Mouse (Mus musculus) granulocyte monocyte progenitor cell, adult 5-6 weeks (primary cell): ENCODE data around the gene Ctnnbl1. TPM values are rescaled to one million over a fixed set of nuclear protein-coding genes. Genes with fewer than 3 reads are reported as not detected.
A peak's percentile ranks its signal among the peaks of the same experiment; 100 is the strongest.

Experiments used
- ATAC-seq: replicated peaks from 2 replicates; pipeline ENCODE4 v1.8.0; 2016; ENCODE audit warnings: mild to moderate bottlenecking, moderate TSS enrichment, inconsistent platforms; ENCODE audit not compliant: poor library complexity, severe bottlenecking
- total RNA-seq, 2 experiments: library from RNA; stranded (forward) in 1 of 2; stranded (reverse) in 1 of 2; fragments of 200-712, 200-1000 nt in 1 of 2; fragments of >200 nt in 1 of 2; fragmentation: Nextera tagmentation in 1 of 2; gene quantifications; 2 replicates each; pipeline ENCODE4 v1.2.3; 2014 to 2017

Gene Ctnnbl1
- total RNA-seq, 2 experiments from 2014 or later = 33.9 to 60.9 TPM

- peak; percentile 52 for ATAC-seq
Observed at GRCm38 (mm10) chr2:157814116-157814964, 77.1 kb downstream of the Ctnnbl1 start.

- no peak for ATAC-seq
Observed at GRCm38 (mm10) chr2:157814965-157815283, 77.7 kb downstream of the Ctnnbl1 start.

DNA sequence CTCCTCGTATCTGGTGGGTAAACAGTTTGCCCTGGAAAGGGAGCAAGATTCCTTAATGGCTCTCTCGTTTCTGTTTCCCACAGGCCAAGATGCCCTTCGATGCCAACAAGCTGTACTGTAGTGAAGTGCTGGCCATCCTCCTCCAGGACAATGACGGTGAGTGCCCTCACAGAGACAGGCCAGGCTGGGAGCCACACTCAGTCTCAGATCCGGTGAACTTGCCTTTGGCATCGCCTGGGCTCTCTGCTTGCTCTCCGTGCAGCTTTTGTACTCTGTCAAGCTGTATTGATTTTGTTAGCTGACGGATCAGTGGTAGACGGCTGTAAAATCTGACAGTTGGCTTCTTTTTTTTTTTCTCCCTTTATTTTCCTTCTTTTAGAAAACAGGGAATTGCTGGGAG is 80.5 kb downstream of the Ctnnbl1 start:
- no peak for ATAC-seq

DNA sequence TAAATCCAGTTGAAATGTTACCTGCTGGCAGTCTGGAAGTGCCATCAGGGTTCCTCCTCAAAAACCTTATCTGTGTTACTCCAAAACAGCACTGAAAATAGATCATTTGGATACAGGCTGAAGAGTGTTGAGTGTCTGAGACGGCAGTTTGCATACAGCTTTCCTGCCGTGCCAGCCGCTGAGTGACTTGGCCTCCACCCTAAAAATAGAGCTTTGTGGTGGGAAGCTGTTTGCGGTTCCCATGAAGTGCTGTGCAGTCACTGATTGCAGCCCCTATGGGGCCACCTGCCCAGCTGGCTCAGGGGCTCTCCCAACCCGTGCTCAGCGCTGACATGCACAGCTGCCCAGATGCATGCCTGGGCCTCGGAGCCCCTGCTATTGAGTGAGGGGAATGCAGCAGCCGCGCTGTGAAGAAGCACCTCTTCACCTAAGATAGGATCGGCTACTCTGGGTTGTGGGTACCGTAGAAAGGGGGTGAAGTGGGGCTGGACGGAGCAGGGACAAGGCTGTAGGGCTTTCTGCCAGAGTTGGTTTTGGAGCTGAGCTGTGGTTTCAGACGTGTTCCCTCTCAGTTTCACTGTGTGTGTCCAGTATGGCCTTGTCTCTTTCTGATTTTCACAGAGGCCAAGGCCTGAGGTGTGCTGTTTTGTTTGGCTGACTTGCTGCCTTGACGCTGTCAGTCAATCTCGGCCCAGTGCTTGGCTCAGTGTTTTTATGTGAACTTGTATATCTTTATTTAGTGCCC is 81.5 kb downstream of the Ctnnbl1 start:
- peak; percentile 88 for ATAC-seq

DNA sequence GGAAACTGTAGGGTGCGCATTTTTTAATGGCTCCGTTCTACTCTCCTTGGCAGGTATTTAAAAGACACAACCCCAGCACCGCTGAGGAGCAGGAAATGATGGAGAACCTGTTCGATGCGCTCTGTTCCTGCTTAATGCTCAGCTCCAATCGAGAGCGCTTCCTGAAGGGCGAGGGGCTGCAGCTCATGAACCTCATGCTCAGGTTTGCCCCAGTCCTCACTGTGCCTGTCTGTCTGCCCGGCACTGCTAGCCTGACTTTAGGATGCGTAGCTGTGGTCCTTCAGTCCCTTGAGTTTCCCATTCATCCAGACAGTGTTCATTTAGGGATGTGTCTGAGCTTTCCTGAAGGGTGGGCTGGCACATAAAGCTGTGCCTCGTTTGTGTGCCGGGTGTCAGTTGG is 82.2 kb downstream of the Ctnnbl1 start:
- ATAC-seq = no peak

DNA sequence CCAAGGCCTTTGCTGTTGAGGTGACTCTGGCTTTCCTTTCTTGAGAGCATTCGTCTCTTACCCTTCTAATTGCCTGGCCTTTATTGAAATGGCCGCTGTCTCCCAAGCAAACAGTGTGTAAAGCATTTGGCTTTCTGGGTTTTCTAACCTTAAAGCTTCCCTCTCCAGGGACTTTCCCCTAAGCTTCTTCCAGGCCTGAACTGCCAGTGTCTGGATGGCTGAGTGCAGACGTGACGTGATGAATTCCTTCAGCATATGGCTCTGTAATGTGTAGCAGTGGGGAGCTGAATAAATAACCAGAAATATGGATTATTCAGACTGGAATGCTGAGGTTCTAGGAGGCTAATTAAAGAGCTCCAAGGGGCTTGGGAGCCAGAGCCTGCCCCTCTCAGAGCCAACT is 84.1 kb downstream of the Ctnnbl1 start:
- ATAC-seq = no peak

DNA sequence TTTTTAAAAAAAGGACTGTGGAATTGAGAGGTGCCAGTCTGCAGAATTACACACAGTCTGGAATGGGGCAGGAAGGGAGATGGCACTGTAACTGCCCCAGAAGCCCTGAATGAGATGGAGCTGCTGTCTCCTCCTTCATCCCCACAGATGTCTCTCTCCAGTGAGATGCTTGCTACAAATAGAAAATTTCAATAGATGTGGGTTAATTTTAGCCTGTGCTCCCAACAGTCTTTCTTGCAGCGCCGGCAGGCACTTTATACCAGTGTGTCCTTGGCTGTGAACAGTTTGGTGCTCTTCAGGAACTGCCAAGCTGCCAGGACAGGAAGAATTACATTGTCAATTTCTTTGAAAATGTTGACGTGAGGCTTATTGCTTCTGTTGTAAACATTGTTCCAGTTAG is 86.3 kb downstream of the Ctnnbl1 start:
- no peak for ATAC-seq

DNA sequence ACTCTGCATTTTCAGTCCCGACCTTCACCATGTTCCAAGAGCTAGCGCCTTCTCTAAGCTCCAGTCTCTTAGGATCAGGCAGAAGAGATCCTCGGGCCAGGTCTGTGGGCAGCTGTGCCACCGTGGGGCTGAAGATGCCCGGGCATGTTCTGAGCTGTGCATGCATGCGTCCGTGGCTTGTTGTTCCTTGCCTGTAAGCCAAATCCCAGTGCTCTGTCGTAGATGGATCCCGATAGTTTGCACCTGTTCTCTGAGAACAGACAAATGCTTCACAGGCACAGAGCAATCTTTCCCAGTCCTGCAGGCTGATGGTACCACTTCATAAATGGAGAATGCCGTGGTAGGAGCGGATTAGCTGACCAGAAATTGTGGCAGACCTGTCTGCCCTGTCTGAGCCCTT is 87.0 kb downstream of the Ctnnbl1 start:
- no peak for ATAC-seq

DNA sequence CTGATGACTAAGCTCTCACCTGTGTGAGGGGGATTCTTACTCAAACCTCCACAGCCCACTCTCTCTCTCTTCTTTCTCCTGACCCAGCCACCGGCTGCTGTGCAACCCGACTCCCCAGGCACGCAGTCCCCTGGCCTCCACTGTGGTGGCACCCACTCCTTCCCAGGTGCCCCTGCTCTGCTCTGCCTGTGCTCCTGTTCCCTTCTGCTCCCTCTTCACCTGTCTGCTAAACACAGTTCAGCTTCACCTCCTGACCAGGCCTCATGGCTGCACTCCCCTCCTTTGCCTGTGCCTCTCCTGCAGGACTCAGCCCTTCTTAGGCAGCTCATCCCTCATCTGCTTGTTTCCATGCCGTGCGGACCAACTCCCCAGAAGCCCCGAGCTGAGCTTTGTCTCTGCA is 92.9 kb downstream of the Ctnnbl1 start:
- no peak for ATAC-seq

GRCm38 (mm10) chr2:157830620-157831354 is 93.6 kb downstream of the Ctnnbl1 start:
- no peak for ATAC-seq

- no peak for ATAC-seq
Observed at GRCm38 (mm10) chr2:157837050-157837449, 99.8 kb downstream of the Ctnnbl1 start.

DNA sequence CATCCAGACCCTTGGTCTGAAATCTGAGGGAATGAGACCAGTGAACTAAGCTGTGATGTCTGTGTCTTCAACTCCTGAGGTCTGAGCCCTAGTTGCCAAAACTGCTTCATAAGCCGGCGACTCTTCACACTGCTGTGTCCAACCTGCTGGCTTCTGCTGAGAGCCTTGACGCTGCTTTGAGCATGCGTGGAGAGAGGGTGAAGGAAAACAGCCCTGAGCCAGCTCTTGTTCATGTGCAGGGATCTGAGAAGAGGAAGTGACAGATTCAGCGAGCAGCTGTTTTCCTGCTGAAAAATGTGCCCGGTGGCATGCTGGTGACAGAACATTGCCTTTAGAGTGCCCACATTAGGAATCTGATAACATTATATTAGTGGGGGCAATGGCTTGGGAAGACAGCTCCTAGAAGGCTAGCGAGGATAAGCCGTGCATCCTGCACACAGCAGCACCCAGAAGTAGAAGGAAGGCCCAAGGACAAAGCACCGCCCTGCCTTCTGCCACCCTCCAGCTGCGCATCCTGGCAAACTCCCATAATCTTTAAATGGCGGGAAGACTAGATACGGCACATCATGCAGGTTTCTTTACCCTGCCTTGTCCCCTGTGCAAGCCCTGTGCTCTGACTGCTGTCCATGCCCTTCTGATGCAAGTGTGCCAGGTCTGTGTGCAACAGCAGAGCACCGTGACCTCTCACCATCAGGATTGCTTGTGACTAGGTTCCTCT is 101.2 kb downstream of the Ctnnbl1 start:
- ATAC-seq = peak; percentile 32

- peak; percentile 95 for ATAC-seq
Observed at GRCm38 (mm10) chr2:157840641-157841078, 103.5 kb downstream of the Ctnnbl1 start.

DNA sequence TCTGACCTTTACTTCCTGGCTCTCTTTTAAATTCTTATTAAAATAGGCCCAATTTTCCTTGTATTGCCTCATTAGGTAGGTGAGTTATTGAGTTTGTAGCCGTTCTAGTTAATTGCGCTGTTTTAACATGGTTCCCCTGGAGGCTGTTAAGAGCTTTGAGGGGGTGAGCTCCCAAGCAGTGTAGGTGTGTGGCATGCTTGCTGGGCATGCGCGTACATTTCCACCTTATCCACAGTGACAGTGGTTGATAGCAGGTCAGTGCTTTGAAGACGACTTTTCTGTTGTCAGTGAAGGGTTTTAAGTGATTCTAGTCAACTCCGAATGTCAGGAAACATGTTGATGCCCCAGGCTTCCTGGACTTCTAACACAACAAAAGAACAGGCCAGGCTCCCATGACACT is 103.9 kb downstream of the Ctnnbl1 start:
- no peak for ATAC-seq

DNA sequence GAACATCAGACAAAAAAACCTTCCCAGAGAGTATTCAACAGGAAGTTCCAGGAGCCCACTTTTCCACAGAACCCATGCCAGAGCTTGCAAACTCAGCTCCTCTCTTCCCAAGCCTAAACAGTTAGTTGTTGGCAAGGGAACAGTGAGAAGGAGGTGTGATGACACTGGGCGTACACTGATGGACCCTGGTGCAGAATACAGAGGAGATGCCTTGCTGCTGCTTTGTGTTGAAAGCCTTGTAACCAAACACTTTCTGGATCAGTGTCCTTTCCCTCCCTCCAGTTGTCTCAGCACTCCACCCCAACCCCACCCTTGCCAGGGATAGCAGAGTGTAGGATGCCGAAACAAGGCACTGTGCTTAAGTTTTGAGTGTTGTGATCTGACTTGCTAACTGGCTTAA is 107.5 kb downstream of the Ctnnbl1 start:
- no peak for ATAC-seq

GRCm38 (mm10) chr2:157845831-157846230 is 108.6 kb downstream of the Ctnnbl1 start:
- ATAC-seq = peak; percentile 31; the same call in 1 of the 2 replicates

- no peak for ATAC-seq
Observed at GRCm38 (mm10) chr2:157853135-157853534, 115.9 kb downstream of the Ctnnbl1 start.

GRCm38 (mm10) chr2:157855814-157856213 is 118.6 kb downstream of the Ctnnbl1 start:
- ATAC-seq = no peak

GRCm38 (mm10) chr2:157857496-157857895 is 120.3 kb downstream of the Ctnnbl1 start:
- ATAC-seq = no peak

DNA sequence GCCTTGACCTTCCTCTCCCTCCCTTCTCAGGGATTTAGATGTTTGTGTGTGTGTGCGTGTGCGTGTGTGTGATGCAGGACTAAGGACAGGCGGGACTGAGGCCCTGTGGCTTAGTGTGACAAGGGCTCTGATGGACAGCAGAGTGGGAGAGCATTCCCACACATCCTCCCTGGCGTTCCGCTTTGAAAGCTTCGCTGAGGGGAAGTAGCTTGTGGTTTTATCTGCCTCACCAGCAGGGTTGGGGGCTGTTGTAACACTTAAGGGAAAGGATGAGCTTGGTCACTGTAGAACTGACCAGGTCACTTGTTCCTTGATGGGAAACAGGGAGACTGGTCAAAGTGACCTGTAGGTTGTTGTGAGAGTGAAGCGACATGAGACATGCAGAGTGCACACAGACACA is 121.1 kb downstream of the Ctnnbl1 start:
- ATAC-seq = peak; percentile 84
